Mouse (Mus musculus) right cerebral cortex, postnatal 36 days (tissue): Measurements from ENCODE around the gene Capn10.

Experiments used
- DNase-seq, 2 experiments: peaks; one replicate each; pipeline ENCODE4 v3.0.0; 2022; ENCODE audit warnings: low spot score in 2 of 2, mixed read lengths in 1 of 2

The Capn10 gene

DNA sequence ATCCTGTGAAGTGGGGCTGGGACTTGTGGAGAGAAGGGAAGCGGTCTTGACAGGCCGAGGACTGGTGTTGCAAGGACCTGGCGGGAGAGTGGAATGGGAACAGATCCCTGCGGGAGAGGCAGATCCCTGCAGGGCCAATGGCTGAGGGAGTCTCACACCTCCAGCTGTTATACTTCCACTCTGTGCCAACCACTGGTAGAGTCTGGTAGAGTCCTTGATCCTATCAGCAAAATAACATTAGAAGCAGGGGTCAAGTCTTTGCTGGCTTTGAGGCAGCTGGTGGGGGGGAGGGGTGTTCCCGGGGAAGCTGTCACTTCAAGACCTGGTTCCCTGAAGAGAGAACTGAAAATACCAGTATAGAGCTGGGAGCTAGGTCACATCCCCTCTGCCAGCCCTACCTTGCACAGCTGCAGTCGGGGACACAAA is 42.0 kb downstream of the Capn10 start:
- DNase-seq = no peak

DNA sequence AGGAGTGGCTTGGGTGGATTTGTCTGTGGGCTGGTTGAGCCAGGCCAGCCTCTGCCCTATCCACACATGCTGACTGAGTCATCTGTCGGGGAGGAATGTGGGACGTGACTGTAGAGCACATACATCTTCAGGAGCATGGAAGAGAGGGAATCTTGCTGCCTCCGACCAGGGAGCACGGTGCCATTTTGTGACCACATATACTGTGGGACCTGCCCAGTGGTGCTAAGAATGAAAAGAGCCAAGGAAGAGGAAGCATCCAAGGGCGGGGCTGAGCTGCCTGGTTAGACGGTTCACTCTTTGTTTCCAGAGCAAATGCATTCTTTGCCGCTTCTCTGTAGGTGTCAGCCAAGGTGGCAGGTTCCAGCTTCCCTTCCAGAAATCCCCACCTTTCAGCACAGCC is 44.5 kb downstream of the Capn10 start:
- no peak for DNase-seq

DNA sequence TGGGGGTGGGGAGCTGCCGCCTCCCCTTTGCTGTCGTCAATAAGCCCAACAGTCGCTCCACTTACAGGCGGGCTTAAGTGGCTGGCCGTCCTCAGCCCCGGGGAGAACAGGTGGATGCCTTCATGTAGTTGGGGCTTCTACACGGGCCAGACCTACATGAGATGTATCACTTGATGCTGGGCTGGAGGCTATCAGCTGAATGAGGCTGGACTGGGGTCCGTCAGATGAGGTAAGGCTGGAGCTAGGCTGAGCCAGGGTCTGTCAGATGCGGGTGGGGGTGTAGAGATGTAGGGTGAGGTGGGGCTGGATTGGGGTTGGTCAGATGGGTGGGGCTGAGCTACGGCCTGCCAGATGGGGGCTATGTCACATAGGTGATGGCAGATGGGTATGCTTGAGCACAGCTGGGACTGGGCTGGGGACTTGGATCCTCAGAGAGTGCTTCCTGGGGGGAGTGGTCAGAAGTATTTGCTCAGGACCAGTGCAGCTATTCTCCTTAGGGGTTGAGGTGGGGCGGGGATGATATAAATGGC is 45.0 kb downstream of the Capn10 start:
- no peak for DNase-seq

DNA sequence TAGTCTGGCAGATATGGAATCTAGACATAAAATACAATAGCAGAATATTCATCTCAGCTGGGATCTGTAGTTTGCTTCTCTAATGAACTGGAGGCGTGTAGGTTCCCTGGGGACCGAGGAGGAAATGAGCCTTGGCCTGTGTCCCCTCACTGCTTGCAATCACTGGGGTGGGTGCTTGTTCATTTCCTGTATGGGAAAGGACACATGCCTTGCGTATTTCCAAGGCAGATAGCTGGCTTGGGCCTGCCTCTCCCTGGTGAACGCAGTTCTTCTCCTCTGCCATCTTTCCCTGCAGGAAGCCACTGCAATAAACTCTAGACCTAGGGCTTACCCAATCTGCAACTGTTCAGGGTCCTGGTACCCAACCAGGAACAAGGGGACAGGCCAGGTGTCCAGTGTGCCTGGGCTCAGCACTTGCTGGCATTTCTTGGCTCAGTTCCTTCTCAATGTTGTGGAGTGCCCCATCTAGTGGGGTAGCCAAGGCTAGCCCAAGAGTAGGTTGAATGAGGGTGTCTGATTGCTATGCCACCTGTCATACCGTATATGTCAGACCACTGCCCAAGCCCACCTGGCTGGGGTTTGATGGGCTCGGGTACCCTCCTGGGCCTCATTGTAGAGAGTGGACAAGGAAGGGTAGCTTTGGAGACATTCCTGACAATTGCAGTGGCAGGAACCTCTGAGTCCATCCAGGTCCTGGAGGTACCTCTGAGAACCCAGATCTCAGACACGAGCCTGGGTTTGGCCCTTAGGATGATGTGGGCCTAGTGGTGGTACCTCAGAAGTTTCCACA is 47.1 kb downstream of the Capn10 start:
- DNase-seq = no peak

DNA sequence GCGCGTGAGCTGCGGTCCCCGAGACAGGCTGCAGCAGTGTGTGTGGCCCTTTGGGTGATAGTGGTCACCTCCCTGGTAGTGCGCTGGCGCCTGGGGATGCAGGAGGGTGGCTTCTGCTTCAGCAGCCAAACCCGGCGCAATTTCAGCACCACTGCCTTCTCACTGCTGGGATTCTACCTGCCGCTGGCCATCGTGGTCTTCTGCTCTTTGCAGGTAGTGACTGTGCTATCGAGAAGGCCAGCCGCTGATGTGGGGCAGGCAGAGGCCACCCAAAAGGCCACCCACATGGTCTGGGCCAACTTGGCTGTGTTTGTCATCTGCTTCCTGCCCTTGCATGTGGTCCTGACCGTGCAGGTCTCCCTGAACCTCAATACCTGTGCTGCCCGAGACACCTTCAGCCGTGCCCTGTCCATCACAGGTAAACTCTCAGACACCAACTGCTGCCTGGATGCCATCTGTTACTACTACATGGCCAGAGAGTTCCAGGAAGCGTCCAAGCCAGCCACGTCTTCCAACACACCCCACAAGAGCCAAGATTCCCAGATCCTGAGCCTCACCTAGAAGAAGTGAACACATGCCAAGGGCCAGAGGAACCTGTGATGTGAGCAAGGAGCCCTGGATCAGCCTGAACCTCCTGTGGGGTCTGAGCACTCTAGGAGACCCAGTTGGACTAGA is 48.9 kb downstream of the Capn10 start:
- no peak for DNase-seq

DNA sequence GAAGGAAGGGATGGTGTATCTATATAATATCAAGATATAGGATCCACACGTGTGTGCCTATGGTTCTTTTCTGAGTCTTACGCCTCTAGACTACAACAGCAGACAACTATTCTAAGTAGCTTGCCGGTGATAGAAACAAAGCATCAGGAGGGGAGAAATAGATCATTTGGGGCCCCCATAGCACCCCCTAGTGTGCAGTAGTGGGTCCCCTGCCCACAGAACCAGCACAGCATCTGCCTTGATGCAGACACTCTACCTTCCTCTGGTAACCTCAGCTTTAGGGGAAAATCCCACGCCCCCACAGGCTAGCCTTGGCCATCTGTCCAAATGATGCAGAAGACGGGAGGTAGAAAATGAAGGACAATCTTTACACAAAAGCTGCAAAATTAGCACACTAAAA is 50.8 kb downstream of the Capn10 start:
- DNase-seq = no peak

DNA sequence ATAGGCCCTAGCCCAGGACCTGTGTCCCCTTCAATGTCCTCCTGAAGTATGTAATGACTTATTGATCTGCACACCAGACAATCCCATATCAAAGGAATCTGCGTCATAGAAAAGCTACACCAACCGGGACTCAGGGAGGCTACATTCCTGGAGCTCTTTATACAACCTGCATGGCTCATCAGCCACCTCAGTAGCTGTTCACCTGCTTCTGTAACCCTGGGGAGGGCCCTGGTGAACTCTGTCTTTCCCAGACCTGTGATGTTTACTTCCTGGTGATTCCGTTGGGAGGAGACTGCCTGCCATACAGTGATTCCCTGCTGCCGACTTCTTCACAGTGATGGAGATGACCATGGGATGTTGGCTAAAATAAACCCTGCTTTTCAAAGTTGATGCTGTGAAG is 54.7 kb downstream of the Capn10 start:
- DNase-seq = no peak

DNA sequence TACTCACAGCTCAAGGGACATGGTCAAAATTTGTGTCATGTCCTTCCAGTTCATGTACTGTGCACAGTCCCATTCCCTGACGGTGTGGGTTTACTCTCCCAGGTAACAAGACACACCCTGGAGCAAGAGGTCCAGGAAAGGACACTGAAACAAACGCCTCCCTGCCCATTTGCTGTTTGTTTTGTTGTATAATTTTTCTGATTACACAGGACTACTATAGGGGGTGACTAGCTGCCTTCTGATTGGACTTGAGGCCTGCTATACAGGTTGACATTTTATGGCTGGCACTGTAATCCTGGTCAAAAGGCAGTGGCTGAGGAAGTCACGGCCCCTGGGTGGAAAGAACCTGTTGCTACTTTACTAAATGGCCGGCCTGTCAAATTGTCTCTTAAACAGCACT is 55.7 kb downstream of the Capn10 start:
- no peak for DNase-seq

DNA sequence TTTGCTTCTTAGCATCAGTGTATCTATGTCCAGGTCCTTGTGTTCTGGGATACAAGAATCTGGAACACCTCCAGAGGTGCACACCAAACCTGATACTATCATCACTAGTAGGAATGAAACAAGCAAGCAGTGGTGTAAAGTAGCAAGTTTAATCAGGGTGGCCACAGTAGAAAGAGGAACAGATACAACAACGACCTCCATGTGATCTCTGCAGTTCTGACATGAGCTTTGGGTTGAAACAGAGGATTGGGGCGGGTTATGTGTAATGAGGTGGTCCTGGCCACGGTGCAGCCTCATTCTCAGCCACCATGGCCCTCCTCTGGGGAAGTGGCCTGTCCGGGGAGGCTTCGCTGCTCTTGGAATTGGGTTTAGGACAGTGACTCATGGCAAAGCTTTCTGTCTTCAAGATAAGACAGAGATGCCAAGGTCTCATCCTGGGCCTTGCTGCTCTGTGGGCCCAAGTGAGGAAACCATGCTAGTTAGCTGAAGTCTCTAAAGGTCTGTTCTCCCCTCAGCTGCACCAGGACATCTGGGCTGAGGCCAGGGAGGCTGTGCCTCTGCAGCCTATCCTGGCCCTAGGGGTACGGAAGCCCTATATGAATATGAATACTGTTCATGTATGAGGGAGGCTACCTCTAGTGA is 58.2 kb downstream of the Capn10 start:
- no peak for DNase-seq

DNA sequence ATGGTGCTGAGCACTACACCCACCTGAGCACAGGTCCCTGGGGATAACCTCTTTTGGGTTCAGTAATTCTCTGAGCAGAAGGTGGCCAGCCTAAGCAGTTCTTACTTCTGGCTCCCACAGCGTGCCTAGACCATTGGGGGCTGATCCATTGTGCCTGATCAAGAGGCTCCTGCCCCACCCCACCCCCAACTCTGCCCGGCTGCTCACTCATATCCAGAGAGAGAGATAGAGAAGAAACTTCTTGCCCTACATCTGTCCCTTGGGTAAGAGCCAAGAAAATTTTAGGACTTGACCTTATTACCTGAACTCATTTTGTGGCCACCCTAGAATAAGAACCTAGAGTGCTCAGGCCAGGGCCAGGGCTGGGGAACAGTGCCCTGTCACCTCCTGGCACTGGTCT is 58.7 kb downstream of the Capn10 start:
- no peak for DNase-seq
